Mouse (Mus musculus): ENCODE results near the gene Osbpl8.

GRCm38 (mm10) chr10:111205421-111205820 is 40.9 kb downstream of the Osbpl8 start:
- no peak for TF ChIP-seq GATA1 (IDR thresholded peaks at IDR 0.05; ENCODE audit: low read length)
- no peak for TF ChIP-seq TAL1 (IDR thresholded peaks at IDR 0.05; ENCODE audit: low read length)
